Mouse (Mus musculus): ENCODE results near the gene Rasgef1b. TPM values are rescaled to one million over a fixed set of nuclear protein-coding genes. Genes with fewer than 3 reads are reported as not detected.

Rasgef1b gene
- total RNA-seq, 2 experiments from 2014 or later, result 7.4 to 7.7 TPM

DNA sequence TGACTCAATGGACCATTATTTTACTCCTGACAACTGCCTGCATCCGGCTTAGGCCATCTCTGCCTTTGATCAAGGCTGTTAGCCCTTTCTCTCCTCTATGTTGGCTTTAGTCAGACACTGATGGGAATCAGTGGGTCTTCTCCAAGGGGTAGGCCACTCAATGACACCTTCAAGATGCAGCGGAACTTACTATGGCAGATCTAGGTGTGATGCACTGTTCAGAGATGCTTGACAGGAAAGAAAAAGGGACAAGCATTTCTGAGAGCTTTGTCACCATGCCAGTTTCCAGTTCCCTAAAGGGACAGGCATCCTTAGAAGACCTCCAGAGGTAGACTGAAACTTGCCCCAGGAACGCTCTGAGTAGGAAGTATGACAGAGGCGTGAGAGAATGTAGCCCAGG lies 306.0 kb downstream of the Rasgef1b start:
- intact Hi-C loops (cut with DNase I), result loop anchor here (10.0 kb wide), 2 partner anchors 92 to 152 kb away; no protein-coding TSS in a partner anchor

DNA sequence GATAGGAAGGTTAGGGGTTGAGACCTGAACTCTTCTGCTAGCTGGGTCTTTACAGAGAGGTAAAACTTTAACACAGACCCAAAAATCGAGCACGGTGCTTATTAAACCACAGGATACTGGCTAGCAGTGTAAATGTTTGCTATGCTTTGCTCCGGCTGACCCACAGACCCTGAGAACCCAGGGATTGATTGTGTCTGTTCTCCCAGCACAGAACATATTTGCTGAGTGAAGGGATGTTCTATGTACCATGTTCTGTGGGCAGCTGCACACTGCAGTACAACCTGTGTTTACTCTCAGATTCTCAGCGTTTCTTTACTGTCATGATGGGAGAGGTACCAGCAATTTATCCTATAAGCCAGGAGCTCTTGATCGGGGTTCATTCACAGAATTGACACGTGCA lies 306.8 kb downstream of the Rasgef1b start:
- intact Hi-C loops (cut with DNase I), result loop anchor here (10.0 kb wide), 2 partner anchors 93 to 153 kb away; no protein-coding TSS in a partner anchor
- DNase-seq (ENCODE audit: low spot score), result no peak

More for the DNA sequence above, 306.0 kb downstream of the Rasgef1b start:
- DNase-seq (ENCODE audit: low spot score), result no peak

DNA sequence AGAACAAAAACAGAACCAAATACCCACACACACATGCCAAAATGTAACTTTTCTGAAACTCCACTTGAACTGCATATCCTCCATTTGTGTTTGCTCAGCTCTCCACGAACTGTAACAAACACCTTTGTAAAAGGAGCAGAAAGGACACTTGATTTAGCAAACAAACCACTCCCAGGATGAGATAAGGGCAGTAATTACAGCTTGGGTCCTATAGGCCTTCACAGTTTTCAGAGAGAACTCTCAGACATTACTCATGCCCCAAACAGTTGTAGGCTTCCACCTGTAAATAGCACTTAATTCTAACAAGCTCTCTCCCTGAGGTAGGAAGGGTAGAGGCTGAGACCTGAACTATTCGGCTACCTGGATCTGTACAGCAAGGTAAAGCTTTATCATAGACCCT lies 309.0 kb downstream of the Rasgef1b start:
- intact Hi-C loops (cut with DNase I), result loop anchor here (10.0 kb wide), 2 partner anchors 95 to 155 kb away; no protein-coding TSS in a partner anchor
- DNase-seq (ENCODE audit: low spot score), result no peak

DNA sequence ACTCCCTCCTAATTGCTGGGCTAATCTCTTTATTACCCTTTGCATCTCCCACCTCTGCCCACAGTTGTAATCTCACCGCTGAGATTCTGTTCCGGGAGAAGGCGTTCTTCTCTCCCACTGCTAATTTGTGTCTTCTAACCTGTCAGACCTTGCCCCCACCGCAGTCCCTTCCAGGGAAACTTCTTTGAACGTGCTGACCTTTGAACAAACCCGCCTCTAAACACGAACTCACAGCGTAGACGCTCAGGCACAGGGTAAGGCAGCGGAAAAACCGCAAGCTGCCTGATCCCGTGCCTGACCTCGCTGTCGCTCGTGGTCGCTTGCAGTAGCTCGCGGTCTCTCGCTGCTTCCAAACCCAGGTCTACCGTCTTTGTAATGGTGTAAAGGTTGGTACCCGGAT lies 312.0 kb downstream of the Rasgef1b start:
- DNase-seq (ENCODE audit: low spot score), result no peak
- intact Hi-C loops (cut with DNase I), result no loop called here

DNA sequence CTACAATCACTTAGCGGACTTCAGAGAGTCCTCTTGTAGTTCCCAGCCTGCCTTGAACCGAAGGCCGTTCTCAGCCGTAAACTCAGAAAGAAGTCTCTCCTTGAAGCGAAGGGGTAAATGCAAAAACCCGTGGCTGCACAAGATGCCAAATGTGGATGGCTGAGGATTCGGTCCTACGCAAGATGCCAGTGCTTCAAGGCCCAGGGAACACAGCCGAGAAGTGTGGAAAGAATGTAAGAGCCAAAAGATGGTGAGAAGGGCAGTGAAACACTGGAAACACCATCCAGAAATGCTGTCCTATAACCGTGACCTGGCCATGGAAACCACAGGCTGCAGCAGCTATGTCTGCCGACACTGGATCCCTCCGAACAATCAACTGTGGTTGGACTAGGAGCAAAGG lies 313.2 kb downstream of the Rasgef1b start:
- DNase-seq (ENCODE audit: low spot score), result no peak
- intact Hi-C loops (cut with DNase I), result no loop called here

DNA sequence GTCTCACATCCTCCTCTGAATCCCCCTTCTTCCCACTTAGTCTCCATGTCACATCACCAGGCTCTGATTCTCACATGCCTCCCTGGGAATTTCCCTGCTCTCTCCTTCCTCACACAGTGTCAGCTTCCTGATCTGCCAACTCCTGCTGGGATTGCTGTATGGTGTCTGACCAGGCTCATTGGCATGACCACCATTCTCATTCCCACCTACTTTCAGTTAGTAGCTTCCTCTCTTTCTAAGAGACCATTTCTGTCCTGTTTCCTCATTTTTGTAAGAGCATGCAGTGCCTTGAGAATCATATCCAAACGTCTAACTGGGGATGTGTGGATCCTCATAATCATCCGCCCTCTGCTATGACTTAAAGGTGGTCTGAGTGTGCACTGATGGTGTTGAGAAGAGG lies 313.8 kb downstream of the Rasgef1b start:
- intact Hi-C loops (cut with DNase I), result no loop called here
- DNase-seq (ENCODE audit: low spot score), result no peak

DNA sequence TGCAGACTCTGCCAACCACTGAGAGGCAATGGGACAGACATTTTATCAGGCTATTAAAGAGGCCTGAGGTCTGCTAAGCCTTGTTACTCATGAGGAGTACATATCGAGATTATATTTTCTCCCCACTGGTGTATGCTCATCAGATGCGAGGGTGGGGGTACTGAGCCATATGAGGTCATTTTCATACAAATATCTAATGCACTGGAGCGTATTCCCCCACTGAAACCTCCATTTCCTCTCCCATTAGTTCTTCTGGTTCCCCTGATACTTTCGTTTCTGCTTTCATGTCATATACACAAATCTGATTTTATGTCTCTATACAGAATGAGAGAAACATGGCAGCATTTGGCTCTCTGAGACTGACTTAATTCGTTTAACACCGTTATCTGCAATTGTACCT lies 314.6 kb downstream of the Rasgef1b start:
- DNase-seq (ENCODE audit: low spot score), result no peak
- intact Hi-C loops (cut with DNase I), result no loop called here

DNA sequence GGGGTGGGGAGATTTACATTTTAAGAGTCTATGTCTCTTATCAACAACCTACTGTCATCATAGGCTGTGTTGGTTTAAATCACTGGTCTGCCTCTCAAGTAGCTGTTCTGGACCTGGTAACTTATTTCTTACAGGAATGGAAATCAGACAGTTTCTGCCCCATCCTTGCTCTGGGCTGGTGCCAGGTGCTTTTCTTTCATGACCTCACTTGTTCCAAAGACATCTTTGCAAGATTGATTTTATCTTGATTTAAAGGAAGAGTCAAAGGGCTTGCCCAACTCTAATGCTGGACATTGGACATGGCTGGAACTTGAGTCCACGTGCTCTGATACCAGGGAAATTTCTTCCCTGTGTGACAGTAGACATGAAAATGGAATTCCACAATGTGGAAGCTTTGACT lies 315.0 kb downstream of the Rasgef1b start:
- no peak for DNase-seq (ENCODE audit: low spot score)
- intact Hi-C loops (cut with DNase I), result no loop called here

DNA sequence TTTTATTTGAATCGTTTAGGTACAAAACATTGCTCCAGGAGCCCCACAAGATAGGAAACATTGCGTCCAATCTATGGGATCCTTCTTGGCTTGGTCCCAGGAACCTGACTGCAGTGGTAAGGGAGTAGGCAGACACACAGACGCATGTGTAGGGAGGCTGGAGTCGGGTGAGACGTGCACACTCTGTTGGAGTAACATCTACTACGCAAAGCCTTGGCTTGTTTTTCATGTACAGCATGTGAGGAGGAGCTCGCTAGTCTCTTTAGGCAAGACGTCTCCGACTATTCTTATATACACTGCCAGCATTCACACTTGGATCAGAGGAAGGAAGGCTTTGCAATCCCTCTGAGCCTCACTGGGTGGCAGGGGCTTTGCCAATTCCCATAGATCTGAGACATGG lies 315.5 kb downstream of the Rasgef1b start:
- intact Hi-C loops (cut with DNase I), result no loop called here
- DNase-seq (ENCODE audit: low spot score), result no peak

DNA sequence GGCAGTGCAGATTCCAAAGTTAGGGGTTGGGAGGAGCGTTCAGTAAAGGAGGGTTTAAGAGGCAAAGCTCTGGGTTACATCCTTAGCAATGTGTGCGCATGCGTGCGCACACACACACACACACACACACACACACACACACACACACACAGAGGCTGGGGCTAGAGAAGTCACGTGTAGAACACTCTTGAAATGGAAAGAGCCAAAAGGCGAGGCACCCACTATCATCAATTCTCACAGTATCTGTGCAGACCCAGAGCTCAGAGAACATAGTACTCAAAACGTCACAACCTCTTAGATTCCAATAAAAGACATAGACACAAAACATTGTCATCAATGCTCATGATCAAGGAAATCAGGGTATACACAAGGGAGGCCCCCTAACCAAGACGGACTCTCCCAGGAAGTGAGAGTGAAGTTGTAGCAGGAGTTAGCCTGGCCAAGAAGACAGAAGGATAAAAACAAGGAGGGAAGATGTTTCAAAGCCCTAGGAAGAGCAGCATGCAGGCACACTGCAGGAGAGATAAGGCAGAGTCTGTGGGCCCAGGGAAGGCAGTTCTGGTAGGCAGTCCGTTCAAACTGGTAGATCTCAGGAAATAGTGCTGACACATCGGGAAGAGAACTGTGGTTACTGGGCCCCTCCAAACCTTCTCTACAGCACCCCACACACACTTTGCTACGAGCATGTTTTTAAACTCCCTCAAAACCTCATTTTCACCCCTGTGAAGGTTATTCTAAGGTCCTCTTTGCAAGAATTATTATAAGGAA lies 324.3 kb downstream of the Rasgef1b start:
- DNase-seq (ENCODE audit: low spot score), result no peak
- intact Hi-C loops (cut with DNase I), result no loop called here

DNA sequence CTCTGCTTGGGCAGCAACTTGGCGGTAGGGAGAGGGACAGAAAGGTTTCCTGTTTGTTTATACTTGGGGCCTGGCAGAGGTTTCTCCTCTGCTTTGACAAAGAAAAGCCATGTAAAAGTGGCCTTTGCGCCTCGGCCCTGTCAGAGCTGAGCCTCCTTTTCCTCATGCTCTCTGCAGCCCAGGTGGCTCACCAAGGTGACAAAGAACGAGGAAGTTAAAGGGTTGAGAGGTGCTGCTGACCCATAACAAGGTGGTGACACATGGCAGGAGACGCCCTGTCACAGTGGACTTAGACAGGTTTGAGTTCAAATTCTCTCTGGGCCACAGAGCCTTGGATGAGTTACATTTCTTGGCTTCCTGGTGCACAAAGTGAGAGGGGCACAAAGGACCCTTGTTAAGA lies 325.5 kb downstream of the Rasgef1b start:
- DNase-seq (ENCODE audit: low spot score), result no peak
- intact Hi-C loops (cut with DNase I), result no loop called here

DNA sequence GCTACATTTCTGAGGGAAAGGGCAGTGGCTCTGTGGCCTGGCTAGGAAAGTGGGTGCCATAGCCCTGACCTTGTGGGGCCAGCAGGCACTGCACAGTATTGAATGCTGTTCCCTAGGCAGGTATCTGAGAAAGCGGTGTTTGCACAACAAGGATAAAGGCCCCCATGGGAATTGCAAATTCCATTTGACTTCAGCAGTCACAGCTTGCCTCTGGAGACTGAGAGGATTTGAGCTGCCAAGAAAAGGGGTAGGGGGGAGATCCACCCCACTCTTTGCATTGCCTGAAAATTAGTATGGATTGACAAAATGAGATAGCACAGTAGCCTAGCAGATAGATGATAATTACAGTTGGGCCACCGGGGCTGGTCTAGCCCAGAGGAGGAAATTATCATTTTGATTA lies 326.1 kb downstream of the Rasgef1b start:
- intact Hi-C loops (cut with DNase I), result no loop called here
- DNase-seq (ENCODE audit: low spot score), result no peak

DNA sequence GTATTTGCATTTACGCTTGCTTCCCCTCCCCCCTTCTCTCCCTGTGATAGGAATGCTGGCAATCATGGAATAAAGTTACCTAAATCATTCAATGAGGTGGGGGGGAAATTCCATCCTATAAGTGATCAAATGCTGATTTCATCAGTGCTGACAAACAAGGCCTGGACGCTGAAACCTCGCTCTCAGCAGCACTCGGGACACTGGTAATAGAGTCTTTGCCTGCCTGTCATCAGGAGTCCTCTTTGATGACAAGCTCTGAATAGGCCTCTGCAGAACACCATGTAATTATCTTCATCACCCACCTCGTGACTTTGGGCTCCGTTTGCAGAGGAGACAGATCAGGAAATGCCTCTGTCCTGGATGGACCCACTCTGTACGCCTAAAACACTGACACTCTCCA lies 326.6 kb downstream of the Rasgef1b start:
- intact Hi-C loops (cut with DNase I), result no loop called here
- no peak for DNase-seq (ENCODE audit: low spot score)

DNA sequence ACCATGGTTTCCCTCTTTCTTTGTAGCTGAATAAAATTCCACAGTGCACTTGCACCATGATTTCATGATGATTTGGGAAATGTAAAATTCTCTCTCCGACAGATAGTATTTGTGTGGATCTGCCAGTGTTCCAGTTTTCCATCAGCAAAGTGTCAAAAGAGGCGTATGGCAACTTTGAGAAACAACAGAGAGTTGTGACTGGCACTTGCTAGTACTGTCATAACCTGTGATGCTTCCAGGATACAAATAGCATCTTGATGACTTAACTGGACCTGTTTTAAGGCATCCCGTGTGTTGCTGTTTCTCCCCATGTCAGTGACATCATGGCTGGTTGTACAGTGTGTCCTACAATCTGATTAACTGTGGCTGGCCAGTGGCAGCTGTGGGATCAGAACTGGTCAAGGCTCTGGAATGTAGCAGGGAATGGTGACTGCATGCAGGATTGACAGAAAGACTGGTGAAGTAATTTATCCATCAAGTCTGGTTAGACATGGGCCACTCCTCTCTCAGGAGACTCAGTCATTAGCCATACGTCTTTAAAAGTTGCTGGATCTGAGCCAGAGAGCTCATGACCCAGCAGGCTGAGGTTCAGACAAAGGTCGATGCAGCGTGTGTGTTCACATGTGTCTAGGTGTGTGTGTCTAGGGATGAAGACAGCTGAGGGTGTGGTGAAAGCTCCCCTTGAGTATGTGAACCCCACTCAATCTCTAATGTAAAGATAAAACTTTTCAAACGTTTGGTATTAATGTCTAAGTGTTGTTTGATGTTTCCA lies 328.8 kb downstream of the Rasgef1b start:
- no peak for DNase-seq (ENCODE audit: low spot score)
- intact Hi-C loops (cut with DNase I), result no loop called here

DNA sequence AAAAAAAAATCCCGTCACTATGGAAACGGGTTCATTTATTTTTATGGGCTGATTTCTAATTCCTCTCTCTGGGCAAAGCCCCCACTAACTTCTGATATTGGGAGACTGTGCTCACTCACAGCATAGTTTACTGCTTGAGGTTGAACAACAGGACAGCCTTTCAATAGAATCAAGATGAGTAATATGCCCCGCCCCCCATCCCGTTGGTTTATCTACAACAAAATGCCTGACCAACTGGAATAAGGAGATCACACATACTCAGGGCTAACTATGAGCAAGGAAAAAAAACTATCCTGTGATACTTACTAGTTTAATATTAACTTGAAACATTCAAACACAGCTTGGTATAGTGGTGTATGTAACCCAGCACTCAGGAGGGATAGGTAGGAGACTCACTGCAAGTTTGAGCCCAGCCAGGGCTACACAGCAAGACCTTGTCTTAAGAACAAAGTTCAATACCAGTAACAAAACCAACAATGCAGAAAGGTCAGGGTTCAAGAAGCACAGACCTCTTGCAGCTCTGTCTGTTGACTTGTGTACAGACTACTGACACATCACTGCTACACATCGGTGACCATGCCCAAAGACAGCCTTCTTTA lies 330.3 kb downstream of the Rasgef1b start:
- intact Hi-C loops (cut with DNase I), result no loop called here
- no peak for DNase-seq (ENCODE audit: low spot score)

DNA sequence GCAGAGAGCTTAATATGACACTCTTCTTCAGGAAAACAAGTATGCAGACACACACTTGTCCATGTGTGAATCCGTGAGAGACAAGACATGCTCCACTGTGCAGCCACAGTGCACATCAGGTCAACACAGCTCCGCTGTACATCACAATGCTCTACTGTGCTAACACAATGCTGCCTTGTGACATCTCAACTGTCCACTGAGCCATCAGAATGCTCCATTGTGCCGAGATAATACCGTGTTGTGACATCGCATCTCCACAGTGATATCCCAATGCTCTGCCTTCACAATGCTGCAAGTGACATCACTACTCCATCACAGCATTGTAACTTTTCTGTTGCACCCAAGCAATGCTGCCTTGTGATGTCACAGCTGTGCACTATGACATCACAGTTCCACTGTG lies 334.3 kb downstream of the Rasgef1b start:
- intact Hi-C loops (cut with DNase I), result no loop called here
- no peak for DNase-seq (ENCODE audit: low spot score)

DNA sequence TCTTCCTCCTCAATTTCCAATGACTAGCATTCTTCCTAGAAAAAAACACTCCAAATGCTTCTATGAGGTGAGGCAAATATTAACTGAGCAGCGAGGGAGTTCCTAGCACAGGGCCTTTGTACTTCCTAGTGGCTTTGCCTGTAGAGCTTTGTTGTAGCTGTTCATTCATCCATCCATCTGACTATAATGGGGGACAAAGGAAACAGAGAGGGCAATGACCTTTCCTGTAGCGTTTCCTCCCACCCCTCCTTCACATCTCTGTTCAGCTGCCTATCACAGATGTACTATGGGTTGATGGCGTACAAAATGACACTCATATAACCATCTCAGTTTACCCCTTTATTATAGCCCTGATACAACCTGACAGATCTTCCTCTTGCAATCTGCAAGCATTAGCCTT lies 337.3 kb downstream of the Rasgef1b start:
- no peak for DNase-seq (ENCODE audit: low spot score)
- intact Hi-C loops (cut with DNase I), result no loop called here

DNA sequence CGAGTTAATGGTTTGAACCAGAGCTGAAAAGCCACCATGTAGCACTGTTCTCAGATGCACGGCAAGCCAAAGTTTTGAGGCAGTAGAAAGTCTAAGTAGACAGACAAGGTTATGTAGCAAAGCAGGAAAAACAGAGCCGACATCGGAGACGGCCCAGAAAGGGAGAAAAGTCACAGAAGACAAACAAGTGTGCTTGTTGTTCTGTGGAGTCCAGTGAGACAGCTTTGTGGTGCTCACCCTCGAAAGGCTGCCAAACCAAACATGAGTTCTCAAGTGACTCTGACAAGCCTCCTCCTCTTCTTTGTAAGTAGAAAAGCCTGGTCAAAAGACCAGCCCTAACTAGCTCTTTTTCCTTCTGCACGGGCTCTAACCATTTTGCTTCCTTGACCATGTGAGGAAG lies 338.1 kb downstream of the Rasgef1b start:
- intact Hi-C loops (cut with DNase I), result no loop called here
- peak; percentile 35 for DNase-seq (ENCODE audit: low spot score)

DNA sequence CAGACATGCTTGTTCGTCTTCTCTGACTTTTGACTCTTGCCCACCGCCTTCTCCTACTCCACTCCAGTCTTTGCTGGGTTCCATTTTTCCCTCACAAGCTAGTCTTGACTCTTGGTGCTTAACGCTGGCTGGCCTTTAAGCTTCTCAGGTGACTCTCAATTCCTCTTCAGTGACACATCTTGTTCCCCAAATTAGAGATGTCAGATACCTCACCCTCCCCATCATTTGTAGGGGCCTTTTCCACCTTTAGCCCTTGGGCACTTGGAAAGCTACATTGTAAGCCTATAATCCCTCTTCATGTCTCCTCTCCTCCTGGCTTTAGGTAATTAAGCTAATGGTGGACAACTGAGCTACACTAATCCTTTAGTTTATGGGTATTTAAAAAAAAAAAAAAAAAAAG lies 338.6 kb downstream of the Rasgef1b start:
- intact Hi-C loops (cut with DNase I), result no loop called here
- no peak for DNase-seq (ENCODE audit: low spot score)

DNA sequence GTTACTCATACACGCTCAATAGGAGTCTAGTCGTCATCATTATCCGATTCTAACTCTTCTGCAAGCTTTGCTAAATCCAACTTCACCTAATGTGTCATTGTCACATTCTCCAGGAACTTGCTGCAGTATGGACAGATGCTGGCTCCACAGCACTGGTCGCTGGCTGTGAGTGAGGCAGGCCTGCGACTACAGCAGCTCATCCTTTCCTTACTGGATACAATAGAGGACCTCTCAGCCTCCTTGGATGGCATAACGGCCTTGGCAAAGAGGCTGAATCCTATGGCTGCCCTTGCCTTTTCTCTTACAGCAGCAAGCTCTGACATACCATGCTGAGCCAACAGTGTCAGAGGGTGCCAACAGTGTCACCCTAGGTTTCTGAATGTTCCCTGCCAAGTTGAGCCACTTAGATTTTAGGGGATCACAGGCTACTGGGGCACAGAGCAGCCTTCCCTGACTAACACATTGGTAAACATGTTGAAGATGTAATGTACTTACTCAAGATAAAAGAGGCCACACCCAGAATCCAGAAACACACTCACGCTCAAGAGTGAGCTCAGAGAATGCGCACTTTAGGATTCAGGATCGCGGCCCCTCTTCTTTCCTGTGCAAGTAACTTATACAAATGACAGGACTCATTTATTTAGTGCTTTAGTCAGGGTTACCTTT lies 340.1 kb downstream of the Rasgef1b start:
- intact Hi-C loops (cut with DNase I), result no loop called here
- DNase-seq (ENCODE audit: low spot score), result no peak

Measured in heart, postnatal 25 days (tissue).